Mouse (Mus musculus): Measurements from ENCODE around the gene Flrt2.

The Flrt2 gene

DNA sequence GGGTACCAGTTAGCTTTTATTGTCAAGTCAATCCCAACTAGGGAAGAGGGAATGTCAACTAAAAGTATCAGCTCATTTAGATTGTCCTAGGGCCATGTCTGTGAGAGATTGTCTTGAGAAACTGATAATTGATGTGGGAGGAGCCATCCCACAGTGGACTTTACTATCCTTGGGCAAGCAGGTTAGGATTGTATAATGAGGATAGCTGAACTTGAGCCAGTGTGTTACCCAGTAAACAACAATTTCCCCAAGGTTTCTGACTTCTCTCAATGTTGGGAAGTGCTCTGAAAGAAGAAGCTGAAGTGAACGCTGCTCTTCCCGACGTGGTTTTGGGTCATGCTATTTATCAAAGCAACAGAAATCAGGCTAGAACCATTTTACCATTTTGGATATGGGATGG, 13.0 kb downstream of the Flrt2 start:
- in situ Hi-C loops (cut with MboI; ENCODE audit: low pct_unique_long_range_greater_than_20kb in 1 of 2, low sequenced_read_pairs in 2 of 2, unreplicated experiment in 1 of 2), result no loop called here

DNA sequence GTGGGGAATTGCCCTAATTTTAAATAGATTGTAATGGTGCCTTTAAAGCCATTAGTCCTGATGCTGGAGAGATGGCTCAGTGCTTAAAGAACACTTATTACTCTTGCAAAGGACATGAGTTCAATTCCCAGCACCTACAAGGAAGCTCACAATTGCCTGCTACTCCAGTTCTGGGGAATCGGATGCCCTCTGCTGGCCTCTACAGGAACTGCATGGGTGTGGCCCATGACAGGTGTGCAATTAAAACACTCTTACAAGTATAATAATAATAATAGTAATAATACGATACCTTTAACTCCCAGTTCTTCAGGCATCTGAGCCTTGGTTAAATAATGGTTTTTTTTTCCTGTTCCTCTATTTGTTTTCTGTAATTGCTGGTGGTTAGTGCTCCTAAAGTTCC, 31.2 kb downstream of the Flrt2 start:
- in situ Hi-C loops (cut with MboI; ENCODE audit: low pct_unique_long_range_greater_than_20kb in 1 of 2, low sequenced_read_pairs in 2 of 2, unreplicated experiment in 1 of 2), result no loop called here

DNA sequence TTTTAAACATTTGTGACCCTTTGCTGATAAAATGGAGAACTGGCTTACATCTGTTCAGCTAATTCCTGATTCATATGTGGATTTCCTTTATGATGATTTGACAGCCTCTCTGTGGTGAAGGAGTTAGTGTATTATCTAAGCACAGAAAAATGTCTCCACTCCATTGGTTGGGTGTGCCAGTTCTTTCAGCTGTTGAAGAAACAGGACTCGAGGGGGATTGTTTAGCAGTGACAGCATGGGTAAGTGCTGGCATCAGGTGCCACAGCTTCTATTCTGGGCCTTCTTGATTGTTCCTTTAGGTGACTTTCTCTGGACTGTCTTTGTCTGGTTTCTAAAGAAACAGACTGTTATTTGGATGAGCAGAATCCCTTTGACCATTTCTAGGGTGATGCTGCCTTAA, 42.0 kb downstream of the Flrt2 start:
- in situ Hi-C loops (cut with MboI; ENCODE audit: low pct_unique_long_range_greater_than_20kb in 1 of 2, low sequenced_read_pairs in 2 of 2, unreplicated experiment in 1 of 2), result no loop called here

DNA sequence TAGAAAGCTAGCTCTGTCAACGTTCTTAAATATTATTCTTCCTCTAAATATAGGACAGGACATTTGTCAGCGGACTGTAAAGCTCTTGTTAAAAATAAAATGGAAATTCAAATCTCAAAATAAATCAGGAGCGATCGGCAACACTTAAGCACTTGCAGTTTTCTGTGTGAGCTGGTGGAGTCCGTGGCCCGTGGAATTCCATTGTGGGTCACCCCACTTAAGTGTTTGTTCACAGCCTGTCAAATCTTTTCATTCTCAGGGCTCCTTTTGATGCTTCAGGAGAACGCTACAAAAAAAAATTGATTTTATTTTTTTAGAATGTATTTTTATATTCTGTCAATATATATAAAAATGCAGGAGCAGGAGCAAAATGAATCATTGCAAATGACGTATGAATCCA, 45.5 kb downstream of the Flrt2 start:
- in situ Hi-C loops (cut with MboI; ENCODE audit: low pct_unique_long_range_greater_than_20kb in 1 of 2, low sequenced_read_pairs in 2 of 2, unreplicated experiment in 1 of 2), result no loop called here

DNA sequence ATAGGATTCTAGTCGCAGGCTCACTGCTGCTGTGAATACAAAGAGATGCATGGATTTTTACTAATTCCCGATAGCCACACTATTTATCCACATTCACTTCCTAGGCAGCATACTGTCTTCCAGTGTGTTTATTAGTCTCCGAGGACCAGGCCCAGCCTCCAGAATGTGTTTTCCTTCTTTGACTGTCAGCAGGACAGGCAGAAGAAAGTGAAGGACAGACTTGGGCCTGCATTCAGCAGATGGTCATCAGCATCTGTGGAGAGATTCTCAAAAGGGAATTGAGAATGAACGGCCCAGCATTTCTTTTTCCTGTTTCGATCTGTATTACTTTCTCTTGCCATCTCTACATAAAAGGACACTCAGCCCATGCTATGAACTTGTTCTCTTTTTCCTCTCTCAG, 46.0 kb downstream of the Flrt2 start:
- in situ Hi-C loops (cut with MboI; ENCODE audit: low pct_unique_long_range_greater_than_20kb in 1 of 2, low sequenced_read_pairs in 2 of 2, unreplicated experiment in 1 of 2), result no loop called here

DNA sequence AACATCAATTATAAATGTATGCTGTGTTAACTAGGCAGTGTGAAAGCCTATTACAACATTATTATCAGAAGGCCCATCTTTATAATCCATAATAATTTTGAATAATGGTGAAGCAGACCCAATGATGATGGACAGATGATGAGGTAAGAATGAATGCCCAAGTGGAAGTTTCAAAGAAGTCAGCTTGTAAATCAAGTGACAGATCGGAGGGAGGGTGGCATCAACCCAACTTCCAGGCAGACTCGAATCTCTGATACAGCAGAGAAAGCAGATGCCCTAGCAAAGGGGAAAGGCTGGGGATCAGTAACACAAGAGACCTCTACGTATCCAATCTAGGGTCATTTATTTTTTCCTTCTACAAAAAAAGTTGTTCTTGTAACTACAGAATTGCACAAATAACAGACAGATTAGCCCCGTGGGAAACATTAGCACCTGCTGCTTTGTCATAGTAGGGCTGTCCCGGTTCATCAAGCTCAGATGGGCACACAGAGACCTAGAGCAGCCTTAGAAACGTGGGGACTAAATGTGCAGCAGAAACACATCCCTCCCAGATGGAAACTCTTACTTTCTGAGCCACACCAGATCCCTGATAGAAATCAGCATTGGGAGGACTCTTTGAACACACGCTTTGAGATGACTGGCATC, 46.6 kb downstream of the Flrt2 start:
- in situ Hi-C loops (cut with MboI; ENCODE audit: low pct_unique_long_range_greater_than_20kb in 1 of 2, low sequenced_read_pairs in 2 of 2, unreplicated experiment in 1 of 2), result no loop called here

DNA sequence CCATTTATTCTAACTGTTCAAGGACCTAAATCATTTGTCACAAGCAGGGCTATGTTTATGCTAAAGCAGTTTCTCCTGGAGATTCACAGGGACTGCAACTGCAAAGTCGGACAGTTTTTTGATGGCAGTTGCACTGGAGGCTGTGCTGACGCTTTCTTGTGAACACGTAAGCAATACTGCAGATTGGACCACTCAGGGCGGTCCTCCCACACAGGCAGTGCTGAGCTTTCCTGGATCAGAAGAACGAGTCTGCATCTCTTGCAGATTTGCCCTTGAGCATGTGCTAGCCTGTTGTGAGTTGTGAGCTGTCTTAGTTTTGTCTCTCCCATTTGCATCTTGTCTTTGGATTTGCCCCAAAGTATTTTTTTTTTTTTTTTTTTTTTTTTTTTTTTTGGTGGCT, 47.7 kb downstream of the Flrt2 start:
- in situ Hi-C loops (cut with MboI; ENCODE audit: low pct_unique_long_range_greater_than_20kb in 1 of 2, low sequenced_read_pairs in 2 of 2, unreplicated experiment in 1 of 2), result no loop called here

DNA sequence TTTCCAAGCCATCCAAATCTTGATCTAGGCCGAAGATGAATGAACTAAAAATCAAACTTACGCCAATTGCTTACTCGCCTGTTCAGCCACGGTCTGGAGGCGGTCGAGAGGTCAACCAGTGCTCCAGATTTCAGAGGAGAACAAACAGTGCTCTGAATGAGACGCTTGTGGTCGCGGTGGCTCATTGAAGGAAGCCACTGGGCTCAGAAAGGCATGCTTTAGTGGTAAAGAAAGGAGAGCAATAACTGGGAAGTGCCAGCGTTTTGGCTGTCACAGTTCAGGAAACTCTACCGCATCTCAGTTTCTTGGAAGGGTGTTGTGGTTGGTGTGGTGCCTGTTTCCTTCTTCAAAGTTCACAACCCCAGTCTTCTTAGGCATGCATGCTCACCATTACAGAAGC, 49.3 kb downstream of the Flrt2 start:
- in situ Hi-C loops (cut with MboI; ENCODE audit: low pct_unique_long_range_greater_than_20kb in 1 of 2, low sequenced_read_pairs in 2 of 2, unreplicated experiment in 1 of 2), result no loop called here

DNA sequence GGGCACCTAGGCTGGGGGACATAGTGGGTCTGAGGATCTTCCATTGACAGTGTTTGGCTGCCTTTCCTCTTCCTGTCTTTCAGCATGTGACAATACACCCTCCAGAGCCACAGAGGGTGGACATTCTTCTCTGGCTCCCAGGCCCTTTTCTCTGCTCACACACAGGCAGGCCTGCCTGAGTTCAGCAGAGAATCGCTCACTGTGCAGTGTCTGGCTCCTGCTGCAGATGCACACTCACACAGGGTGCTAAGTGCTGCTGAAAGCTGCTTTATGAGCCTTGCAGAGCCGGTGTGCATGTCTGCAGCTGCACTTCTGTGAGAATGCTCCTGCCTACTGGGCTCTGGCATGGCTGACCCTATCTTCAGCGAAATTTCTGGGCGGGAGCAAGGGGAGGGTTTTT, 52.3 kb downstream of the Flrt2 start:
- in situ Hi-C loops (cut with MboI; ENCODE audit: low pct_unique_long_range_greater_than_20kb in 1 of 2, low sequenced_read_pairs in 2 of 2, unreplicated experiment in 1 of 2), result no loop called here

DNA sequence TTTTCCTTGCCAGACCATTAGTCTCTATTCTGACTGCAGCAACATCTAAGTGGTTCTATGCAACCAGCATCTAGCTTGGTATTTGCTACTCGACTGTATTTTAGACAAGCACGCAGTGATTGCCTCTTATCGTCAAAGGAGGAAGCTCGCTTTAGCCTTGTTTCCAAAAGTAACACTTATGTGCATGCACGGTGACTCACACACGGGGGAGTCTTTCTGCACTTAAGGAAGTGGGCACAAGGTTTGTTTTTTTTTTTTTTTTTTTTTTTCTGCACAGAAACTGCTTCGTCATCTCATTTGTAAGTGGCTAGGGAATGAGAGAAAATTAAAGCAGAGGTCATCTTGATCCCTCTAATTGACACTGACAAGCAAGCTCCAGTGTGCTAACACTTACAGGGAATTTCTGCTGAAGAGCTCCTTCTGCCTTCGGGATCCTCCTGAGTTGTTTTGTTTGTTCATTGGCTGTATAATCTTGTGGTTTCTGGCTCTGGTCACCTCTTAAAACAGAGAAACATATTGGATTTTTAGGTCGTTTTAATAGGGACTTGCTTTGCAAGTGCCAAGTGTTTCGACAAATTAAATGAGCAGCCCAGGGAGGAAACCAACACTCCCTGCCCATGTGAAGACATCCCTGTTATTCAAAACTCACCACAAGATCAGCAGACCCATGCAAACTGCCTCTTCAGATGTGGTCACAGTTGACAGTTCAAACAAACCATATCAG, 55.0 kb downstream of the Flrt2 start:
- in situ Hi-C loops (cut with MboI; ENCODE audit: low pct_unique_long_range_greater_than_20kb in 1 of 2, low sequenced_read_pairs in 2 of 2, unreplicated experiment in 1 of 2), result no loop called here

DNA sequence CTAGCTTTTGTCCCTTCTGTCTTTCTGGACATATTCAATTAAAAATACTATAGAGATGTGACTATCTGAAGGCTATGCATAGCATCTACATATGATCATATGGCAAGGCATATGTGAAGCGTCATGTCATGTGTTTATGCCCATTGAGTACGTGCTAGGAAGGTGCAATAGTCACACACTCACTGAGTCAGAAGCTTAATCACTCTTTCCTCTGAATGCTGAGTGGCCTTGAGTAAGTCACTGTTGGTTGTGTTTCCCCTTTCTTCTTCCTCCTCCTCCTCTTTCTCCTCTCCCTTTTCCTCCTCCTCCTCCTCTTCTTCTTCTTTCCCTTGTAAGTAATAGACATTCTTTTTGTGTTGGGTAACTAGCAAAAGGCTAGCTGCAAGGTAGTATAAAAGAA, 56.7 kb downstream of the Flrt2 start:
- in situ Hi-C loops (cut with MboI; ENCODE audit: low pct_unique_long_range_greater_than_20kb in 1 of 2, low sequenced_read_pairs in 2 of 2, unreplicated experiment in 1 of 2), result no loop called here

DNA sequence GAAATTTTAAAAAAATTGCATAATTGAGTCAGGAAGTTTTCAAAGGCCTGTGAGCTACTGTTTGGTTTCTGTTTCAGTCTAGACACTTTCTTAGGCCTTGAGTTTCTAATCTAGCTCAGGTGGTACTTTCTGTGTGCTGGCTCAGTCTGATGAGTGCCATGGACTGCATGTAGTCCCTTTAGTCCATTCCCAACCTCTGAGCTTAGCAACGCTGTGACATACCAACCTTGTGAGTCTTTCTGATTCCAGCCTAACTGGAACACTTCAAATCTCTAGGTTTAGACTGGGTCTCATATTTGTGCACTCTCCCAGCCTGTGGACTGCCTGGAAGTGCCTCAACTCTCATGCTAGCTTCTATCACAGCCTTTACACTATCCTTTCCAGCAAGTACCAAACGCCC, 57.2 kb downstream of the Flrt2 start:
- in situ Hi-C loops (cut with MboI; ENCODE audit: low pct_unique_long_range_greater_than_20kb in 1 of 2, low sequenced_read_pairs in 2 of 2, unreplicated experiment in 1 of 2), result no loop called here

DNA sequence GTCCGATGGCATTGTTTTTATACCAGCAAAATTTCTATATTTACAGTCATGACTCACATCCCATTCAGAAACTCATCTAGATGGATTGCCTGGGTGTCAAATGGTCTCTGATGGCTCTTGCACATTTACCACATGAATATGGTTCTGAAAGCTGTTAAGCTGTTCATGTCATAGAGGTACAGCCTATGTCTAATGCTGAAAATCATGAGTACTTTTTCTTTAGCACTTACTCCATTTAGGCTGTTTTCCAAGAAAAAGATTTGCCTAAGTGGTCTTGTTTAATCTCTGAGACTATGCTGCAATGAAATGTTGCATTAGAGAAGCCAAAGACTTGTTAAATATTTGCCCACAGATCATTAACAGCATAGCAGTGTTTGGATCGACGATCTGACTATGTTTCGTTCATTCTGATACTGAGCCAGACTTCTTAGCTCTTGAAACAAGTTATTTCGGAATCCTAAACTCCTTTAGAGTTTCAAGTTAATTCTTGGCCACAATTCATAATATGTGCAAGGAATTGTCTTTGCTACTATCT, 67.3 kb downstream of the Flrt2 start:
- in situ Hi-C loops (cut with MboI; ENCODE audit: low pct_unique_long_range_greater_than_20kb in 1 of 2, low sequenced_read_pairs in 2 of 2, unreplicated experiment in 1 of 2), result no loop called here

DNA sequence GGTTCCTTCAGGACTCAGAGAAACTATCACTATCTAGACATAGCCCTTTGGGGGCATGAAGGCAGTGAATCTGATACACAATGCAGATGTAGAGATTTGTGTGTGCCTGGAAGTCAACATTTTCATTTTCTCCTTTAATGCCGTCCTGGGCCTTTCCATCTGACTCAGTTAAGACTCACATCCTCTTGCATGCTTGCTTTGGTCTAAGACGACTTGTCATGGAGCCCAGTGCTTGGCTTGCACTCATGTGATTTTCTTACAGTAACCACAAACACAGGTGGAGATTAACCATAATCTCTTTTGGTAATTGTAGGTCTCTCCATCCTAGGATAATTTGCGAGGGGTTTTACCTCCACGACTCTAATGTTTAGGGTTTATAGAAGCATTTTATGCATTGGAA, 73.2 kb downstream of the Flrt2 start:
- in situ Hi-C loops (cut with MboI; ENCODE audit: low pct_unique_long_range_greater_than_20kb in 1 of 2, low sequenced_read_pairs in 2 of 2, unreplicated experiment in 1 of 2), result no loop called here

DNA sequence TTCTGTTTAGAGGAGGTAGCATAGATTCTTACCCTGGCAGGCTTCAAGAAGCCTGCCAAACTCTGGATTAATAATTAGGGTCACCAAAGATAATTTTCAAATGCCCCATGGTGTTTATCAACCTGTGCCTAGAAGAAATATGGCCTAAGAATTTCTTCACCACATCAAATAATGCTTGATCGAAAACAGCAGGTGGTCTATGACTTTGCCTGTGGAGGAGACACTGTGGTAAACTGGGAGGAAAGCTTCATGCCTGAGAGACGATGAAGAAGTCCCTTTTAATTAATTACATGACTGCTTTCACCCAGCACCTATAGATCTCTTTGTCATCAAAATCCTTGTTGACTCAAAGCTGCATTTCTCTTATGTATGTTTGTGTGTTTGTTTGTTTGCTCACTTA, 77.0 kb downstream of the Flrt2 start:
- in situ Hi-C loops (cut with MboI; ENCODE audit: low pct_unique_long_range_greater_than_20kb in 1 of 2, low sequenced_read_pairs in 2 of 2, unreplicated experiment in 1 of 2), result no loop called here

DNA sequence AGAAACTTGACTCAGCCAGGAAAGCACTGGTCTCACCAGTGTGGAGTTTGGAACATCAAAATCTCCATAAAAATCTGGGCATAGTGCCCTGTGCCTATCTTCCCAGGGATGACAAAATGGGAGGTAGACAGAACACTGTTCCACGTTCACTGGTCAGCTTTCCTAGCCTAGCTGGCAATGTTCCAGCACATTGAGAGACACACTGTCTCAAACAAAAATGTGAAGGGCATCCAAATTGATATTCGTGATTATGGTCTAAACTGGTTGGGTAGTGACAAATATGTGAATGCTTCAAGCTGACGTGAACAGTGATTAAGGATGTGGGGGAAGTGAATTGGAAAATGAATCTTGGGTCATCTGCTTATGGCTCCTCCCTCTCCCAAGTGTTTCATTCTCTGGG, 78.2 kb downstream of the Flrt2 start:
- in situ Hi-C loops (cut with MboI; ENCODE audit: low pct_unique_long_range_greater_than_20kb in 1 of 2, low sequenced_read_pairs in 2 of 2, unreplicated experiment in 1 of 2), result no loop called here

DNA sequence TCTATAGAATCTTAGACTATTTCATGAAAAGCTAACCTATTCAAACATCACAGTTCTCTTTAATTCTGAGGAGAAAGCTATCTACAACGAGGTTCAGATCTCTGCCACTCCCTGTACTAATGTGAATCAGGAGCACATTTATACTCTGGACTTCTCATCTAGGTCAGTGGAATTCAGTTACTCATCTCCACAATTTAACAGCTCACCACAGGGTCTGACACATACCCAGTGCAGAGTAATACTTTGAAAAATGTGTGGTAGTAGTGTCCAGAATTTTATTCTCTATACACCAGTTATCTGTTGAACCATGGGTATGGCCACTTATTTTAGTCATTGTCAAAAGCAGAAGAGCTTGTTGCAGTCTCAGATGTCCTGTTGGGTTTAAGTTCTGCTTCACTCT, 98.1 kb downstream of the Flrt2 start:
- in situ Hi-C loops (cut with MboI; ENCODE audit: low pct_unique_long_range_greater_than_20kb in 1 of 2, low sequenced_read_pairs in 2 of 2, unreplicated experiment in 1 of 2), result no loop called here

DNA sequence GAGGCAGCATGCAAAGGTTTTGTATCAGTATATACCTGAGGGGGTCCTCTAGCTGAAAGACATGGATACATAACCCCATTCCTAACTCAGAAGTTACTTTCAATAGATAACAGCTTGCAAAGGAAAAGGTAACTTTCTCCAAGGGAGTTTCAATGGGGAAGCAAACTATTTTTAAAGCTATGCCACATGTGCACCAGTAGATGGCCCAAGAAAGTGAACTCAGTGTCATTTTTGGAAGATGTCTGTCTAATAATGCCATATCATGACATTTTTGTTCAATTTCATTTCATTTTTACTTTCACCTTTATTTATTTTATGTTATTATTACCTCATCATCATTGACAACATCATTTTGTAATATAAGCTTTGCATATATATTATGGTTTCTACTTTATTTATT, 124.6 kb downstream of the Flrt2 start:
- in situ Hi-C loops (cut with MboI; ENCODE audit: low pct_unique_long_range_greater_than_20kb in 1 of 2, low sequenced_read_pairs in 2 of 2, unreplicated experiment in 1 of 2), result no loop called here

Data from mouse embryonic stem cell (cell line).